Mouse (Mus musculus): Measurements from ENCODE around the gene Acer1. TPM values are rescaled to one million over a fixed set of nuclear protein-coding genes. Genes with fewer than 3 reads are reported as not detected.

Gene Acer1
- total and polyA plus RNA-seq, 3 experiments, result 0.23 to 0.42 TPM; not detected in 1

- no peak for DNase-seq
Measured at GRCm38 (mm10) chr17:56989467-56990114, 7.7 kb upstream of the Acer1 start.

- no peak for DNase-seq
Measured at GRCm38 (mm10) chr17:56988921-56989430, 7.0 kb upstream of the Acer1 start.

GRCm38 (mm10) chr17:56988441-56988840 lies 6.5 kb upstream of the Acer1 start:
- no peak for DNase-seq

- DNase-seq, result no peak
Measured at GRCm38 (mm10) chr17:56986105-56986805, 4.3 kb upstream of the Acer1 start.

GRCm38 (mm10) chr17:56985656-56986055 lies 3.7 kb upstream of the Acer1 start:
- DNase-seq, result no peak

- no peak for DNase-seq
Measured at GRCm38 (mm10) chr17:56984886-56985285, 3.0 kb upstream of the Acer1 start.

GRCm38 (mm10) chr17:56981049-56981448 lies 877 bp downstream of the Acer1 start:
- DNase-seq, result no peak

- DNase-seq, result no peak
Measured at GRCm38 (mm10) chr17:56979524-56979923, 2.4 kb downstream of the Acer1 start.

GRCm38 (mm10) chr17:56976531-56977390 lies 5.2 kb downstream of the Acer1 start:
- no peak for DNase-seq

GRCm38 (mm10) chr17:56975391-56975790 lies 6.5 kb downstream of the Acer1 start:
- no peak for DNase-seq

- DNase-seq, result peak; percentile 49
Measured at GRCm38 (mm10) chr17:56974708-56975240, 7.2 kb downstream of the Acer1 start.

- DNase-seq, result no peak
Measured at GRCm38 (mm10) chr17:56973956-56974707, 7.8 kb downstream of the Acer1 start.

- no peak for DNase-seq
Measured at GRCm38 (mm10) chr17:56970081-56970480, 11.8 kb downstream of the Acer1 start.

GRCm38 (mm10) chr17:56969321-56969720 lies 12.6 kb downstream of the Acer1 start:
- peak; percentile 72 for DNase-seq

GRCm38 (mm10) chr17:56963646-56964045 lies 18.3 kb downstream of the Acer1 start:
- DNase-seq, result no peak

- peak; percentile 62 for DNase-seq
Measured at GRCm38 (mm10) chr17:56962642-56963405, 19.1 kb downstream of the Acer1 start.

GRCm38 (mm10) chr17:56961880-56962279 lies 20.0 kb downstream of the Acer1 start:
- DNase-seq, result no peak

- DNase-seq, result no peak
Measured at GRCm38 (mm10) chr17:56958667-56959066, 23.3 kb downstream of the Acer1 start.

- DNase-seq, result no peak
Measured at GRCm38 (mm10) chr17:56957763-56958429, 24.0 kb downstream of the Acer1 start.

GRCm38 (mm10) chr17:56954871-56955270 lies 27.1 kb downstream of the Acer1 start:
- DNase-seq, result no peak
